Mouse (Mus musculus) heart, adult 2 months (tissue): ENCODE data around the gene Srprb.

Experiments used
- EP300 ChIP-seq: fragments of 200-500 bp; IDR thresholded peaks from 2 replicates; pipeline ENCODE4 v1.6.1; 2011; ENCODE audit warnings: low read depth, low read length, control low read depth; ENCODE audit not compliant: insufficient read depth
- POLR2A ChIP-seq: fragments of 200-500 bp; IDR thresholded peaks from 2 replicates; pipeline ENCODE4 v1.6.1; 2011; ENCODE audit warnings: mild to moderate bottlenecking, low read depth, low read length, control low read depth; ENCODE audit not compliant: insufficient read depth

DNA sequence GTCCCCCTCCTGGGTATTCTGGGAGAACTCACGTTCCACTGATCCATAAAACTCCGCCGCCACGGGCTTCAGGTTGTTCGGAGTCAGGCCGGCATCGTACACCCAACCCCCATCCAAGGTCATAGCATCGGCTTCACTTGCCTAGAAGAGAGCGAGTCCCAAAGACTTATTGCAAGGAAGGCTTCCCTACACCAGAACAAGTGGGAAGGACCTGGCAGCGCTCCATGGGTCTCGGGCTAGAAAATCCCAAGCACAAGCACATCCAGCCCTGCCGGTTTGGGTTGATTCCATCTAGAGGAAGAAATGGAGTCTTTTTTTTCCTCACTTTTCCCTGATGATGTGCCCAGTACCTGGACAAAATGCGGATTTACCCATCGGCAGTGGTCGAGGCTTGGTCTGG is 24.9 kb upstream of the Srprb start:
- TF ChIP-seq EP300 = no peak
- no peak for TF ChIP-seq POLR2A
